Mouse (Mus musculus): ENCODE measurements around the gene Efcab9.
"Not testable (repeated sequence)": the region's sequence is repeated elsewhere in the genome, so short reads cannot be mapped to it uniquely, and the experiment has no call there.

The Efcab9 gene

DNA sequence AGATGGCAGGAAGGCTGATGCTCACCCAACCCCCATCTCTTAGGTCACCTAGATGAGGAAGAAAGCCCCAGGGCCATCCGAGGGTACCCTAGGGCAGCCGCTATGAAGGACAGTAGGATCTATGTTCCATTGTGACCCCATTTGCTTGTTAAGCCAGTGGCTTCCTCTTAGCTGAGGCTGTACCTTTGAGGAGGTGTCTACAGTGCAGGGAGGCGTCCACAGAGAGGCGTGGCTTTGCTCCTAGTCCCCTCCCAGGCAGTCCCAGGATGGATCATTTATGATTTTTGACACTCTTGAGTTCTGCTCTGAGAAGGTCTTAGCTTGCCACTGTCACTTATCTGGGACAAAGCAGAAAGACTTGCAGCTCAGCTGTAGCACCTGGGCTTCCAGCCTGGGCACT lies 7.0 kb upstream of the Efcab9 start:
- DNase-seq (ENCODE audit: extremely low spot score, low spot score), result no peak

GRCm38 (mm10) chr11:32538435-32538834 lies 6.6 kb upstream of the Efcab9 start:
- no peak for DNase-seq (ENCODE audit: extremely low spot score, low spot score)

- peak; percentile 53 for DNase-seq (ENCODE audit: extremely low spot score, low spot score)
Observed at GRCm38 (mm10) chr11:32536954-32537353, 5.1 kb upstream of the Efcab9 start.

GRCm38 (mm10) chr11:32535646-32536045 lies 3.8 kb upstream of the Efcab9 start:
- DNase-seq (ENCODE audit: extremely low spot score, low spot score), result no peak

DNA sequence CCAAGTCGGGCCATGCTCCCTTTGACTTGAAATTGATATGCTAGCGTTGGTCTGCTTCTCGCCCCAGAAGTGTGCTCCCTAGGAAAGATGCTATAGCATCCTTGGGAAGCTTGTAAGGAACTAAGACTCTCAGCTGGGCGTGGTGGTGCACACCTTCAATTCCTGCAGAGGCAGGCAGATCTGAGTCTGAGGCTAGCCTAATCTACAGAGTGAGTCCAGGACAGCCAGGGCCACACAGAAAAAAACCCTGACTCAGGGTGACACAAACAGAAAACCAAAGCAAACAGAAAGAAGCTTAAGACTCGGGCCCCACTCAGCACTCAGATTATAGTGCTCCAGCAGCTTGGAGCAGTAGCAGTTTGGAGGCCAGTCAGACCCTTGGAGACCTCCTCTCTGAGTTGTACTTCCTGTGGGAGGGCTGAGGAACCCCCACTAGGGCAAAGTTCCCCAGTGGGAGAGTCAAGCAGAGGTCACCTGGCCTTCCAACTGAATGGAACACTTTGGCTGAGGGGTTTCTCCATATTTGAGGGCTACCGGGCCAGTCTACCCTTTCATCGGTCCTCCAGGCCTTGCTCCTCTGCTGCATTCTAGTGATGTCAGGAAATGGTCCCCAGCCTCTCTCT lies 2.7 kb upstream of the Efcab9 start:
- no peak for DNase-seq (ENCODE audit: extremely low spot score, low spot score)

- peak; percentile 41 for DNase-seq (ENCODE audit: extremely low spot score, low spot score)
Observed at GRCm38 (mm10) chr11:32533482-32534261, 1.8 kb upstream of the Efcab9 start.

DNA sequence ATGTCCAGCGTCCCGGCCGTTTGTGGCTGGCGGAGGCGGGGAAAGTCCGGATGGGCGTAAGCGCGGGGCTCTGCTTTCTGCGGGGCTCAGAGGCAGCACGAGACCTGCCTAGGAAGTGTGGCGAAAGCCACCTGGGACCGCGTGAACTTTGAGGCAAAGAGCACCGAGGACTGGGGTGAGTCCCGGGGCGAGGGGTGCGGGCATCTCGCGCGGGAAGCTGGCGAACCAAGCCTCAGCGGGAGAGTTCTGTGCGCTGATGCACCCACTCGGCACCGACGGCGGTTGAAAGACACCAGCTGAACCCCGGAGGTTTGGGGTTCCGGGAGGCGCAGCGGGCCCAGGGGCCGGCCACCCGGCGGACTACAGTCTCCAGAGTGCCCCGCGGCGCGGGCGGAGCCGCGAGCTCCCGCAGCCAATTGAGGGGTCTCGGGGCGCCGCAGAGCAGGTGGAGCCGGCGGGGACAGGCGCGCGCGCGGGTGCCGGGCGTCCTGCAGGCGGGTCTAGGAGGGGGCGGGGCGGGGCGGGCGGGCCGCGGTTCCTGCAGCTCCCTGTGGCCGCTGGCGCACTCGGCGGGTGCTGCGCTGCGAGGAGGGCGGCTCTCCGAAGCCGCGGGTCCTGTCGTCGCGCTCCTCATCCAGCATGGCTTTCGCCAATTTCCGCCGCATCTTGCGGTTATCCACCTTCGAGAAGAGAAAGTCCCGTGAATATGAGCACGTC lies 1.0 kb upstream of the Efcab9 start, which contains the start of gene Stk10:
Gene Stk10, plus strand, starts transcription at position 541 of the 717 bp plus-strand sequence.
- DNase-seq (ENCODE audit: extremely low spot score, low spot score), result peak; percentile 86

- no peak for DNase-seq (ENCODE audit: extremely low spot score, low spot score)
Observed at GRCm38 (mm10) chr11:32530151-32530550, 1.7 kb downstream of the Efcab9 start.

DNA sequence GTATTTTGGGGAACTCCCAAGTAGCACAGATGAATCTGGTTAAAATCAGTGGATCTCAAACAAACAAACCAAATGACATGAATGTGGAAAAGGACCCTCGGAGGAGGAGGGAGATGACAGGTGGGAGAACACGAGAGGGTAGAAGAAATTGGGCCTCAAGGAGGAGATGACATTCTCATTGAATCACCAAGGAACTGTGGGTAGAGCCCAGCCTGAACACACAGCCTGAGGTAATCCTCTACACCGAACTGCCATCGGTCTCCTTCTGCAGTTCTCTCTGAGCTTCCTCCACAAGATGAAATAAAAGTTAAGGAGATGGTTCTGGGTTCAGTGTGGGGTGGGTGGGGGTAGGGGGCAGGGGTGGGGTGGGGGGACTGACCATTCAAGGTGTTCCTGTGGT lies 4.9 kb downstream of the Efcab9 start:
- DNase-seq (ENCODE audit: extremely low spot score, low spot score), result no peak

DNA sequence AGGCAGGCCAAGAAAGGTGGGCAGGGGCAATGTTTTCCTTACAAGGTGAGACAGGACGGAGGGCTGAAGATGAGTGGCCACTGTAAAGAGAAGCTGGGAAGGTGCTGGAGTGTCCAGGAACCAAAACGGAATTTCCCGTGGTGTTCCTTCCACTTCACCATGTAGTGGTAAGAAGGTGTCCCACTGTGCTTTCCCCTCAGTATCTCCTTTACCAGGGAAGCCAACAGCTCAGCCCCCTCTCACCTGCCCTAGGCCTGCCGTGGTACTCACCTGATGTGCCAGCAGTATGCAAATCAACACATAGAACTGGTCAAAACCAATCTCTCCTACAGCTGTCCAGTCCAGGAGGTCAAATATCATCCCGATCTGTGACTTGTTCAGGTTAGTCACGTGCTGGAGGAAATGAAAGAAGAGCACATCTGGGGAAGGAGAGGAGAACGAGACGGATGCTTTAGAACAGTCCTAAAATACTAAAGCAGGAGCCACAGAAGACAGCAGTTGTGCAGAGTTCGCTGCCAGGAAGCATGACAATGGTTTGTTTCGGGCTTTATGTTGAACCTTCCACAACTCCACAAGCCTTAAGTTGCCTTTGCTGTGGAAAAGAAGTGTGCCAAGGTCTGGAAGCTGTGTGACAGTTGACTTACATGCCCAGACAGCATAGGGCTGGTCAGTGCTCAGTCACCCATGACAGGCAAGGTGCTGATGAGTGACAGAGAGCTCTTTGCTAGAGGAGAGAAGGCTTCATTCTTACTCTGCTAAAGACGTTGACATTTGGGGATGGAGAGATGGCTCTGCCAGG lies 7.6 kb downstream of the Efcab9 start:
- no peak for DNase-seq (ENCODE audit: extremely low spot score, low spot score)

DNA sequence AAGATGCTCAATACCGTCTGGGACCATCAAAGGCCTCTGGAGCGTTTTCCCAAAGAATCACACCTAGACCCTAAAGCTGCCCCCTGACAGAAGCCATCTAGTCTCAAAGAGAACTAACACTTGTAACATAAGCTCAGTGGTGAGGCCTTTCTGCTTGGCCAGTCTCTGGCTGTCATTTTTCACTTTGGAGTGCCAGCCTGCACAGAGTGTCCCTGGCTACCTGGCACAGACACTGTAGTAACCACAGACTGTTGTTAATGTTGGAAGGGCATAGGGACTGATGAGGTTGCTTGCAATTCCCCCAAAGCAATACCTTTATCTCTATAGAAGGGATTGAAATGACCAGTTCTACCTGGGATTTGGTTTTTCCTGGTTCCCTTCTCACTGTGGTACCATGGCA lies 10.6 kb downstream of the Efcab9 start:
- no peak for DNase-seq (ENCODE audit: extremely low spot score, low spot score)

DNA sequence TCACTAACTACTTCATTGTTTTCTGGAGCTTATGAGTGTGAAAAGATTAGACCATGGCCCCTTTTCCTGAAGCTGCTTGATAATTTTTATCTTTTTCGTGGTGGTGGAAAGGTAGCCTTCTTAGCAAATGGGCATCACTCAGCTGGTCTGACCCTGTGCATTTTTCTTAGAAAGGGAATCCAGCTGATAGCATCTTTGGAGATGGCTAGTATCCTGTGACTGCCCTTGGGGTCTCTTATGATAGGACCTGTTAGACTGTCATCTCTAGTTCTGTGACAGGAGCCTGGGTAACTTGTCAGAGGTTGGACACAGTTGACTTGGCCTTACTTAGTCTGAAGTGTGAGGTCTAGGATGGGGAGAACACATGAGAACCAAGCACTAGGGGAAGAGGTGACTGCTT lies 12.5 kb downstream of the Efcab9 start:
- DNase-seq (ENCODE audit: extremely low spot score, low spot score), result no peak

GRCm38 (mm10) chr11:32518770-32519169 lies 13.1 kb downstream of the Efcab9 start:
- no peak for DNase-seq (ENCODE audit: extremely low spot score, low spot score)

DNA sequence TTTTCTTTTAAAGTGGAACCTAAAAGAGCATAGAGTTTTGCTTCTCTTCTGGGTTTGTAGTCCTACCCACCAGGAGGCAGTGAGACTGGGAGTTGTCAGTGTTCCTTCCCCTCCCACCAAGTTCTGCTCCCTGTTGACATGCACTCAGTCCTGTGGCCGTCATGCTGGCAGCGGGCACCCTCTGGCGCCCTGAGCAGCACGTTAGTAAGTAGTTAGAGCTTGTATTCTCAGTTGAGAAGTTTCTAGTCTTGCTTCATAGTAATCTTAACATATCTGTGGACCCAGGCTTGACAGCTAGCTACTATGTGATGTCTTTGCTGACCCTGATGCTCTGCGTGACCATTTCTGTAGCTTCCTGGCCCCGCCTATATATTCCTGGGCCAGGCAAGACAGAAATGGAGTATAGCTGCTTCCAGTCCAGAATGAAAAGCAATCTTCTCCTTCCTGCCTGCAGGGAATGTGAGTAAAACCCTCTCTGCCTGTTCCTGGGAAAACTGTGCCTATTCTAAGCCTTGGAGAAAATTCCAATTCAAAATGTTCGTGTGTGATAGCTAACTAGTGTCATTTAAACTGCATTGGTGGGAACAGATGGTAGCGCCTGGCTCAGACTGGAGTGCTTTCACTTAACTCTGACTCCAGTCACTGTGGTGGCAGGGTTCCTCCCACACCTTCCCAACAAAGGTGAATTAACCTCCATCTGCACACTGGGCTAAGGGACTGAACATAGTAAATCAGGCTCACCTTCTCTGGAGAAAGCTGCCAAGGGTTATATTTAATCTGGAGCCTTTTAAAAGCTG lies 14.8 kb downstream of the Efcab9 start:
- no peak for DNase-seq (ENCODE audit: extremely low spot score, low spot score)

DNA sequence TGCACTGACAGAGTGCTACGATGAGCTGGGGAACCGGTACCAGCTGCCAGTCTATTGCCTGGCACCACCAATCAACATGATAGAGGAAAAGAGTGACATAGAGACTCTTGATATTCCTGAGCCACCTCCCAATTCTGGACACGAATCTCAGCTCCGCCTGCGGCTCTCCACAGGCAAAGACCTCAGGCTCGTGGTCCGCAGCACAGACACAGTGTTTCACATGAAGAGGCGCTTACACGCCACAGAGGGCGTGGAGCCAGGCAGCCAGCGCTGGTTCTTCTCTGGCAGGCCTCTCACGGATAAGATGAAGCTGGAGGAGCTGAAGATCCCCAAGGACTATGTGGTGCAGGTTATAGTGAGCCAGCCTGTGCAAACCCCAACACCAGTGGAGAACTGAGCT lies 15.8 kb downstream of the Efcab9 start:
- no peak for DNase-seq (ENCODE audit: extremely low spot score, low spot score)

- DNase-seq (ENCODE audit: extremely low spot score, low spot score), result not testable (repeated sequence)
Observed at GRCm38 (mm10) chr11:32514853-32515252, 17.0 kb downstream of the Efcab9 start.

GRCm38 (mm10) chr11:32510930-32511329 lies 21.0 kb downstream of the Efcab9 start:
- no peak for DNase-seq (ENCODE audit: extremely low spot score, low spot score)

DNA sequence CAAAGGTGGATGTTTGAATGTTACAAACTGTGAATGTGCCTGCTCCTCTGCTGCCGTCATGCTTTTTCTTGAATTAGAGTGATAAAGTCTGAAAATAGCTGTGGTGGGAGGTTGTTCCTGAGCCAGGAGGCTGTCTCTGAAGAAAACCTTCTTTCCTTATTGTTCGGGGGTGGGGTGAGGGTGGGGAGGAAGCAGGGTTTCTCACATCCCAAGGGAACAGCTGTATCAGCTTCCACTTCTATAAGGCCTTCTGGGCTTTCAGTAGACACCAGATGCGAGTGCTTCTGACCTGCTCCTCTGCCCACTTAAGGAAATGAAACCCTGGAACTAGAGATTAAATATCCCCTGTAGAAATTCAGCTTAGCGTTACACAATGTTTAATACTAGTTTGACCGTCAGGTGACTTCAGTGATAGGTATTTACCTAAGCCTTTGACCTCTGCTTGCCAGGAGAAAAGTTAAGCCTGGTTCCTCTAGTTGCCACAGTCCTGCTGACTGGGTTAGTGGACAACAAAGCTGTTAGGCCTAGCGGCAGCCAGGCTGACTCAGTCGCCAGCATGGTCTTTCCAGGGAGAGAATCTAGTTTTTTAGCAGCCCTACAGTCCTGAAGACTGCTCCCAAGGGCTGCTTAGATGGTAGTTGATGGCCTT lies 26.7 kb downstream of the Efcab9 start:
- no peak for DNase-seq (ENCODE audit: extremely low spot score, low spot score)

- DNase-seq (ENCODE audit: extremely low spot score, low spot score), result no peak
Observed at GRCm38 (mm10) chr11:32503711-32504110, 28.2 kb downstream of the Efcab9 start.

GRCm38 (mm10) chr11:32499931-32500330 lies 31.9 kb downstream of the Efcab9 start:
- no peak for DNase-seq (ENCODE audit: extremely low spot score, low spot score)
